Mouse (Mus musculus): ENCODE data around the gene Herpud1. TPM values are rescaled to one million over a fixed set of nuclear protein-coding genes. Genes with fewer than 3 reads are reported as not detected.

Gene Herpud1
- total and polyA plus RNA-seq, 3 experiments = 124 to 257 (median 206) TPM

- TF ChIP-seq GABPA (IDR thresholded peaks at IDR 0.05; ENCODE audit: insufficient replicate concordance, low read depth, low read length) = no peak
These were observed 53.5 kb downstream of the Herpud1 start (continued) for GRCm38 (mm10) chr8:94439691-94440090.

- Histone ChIP-seq H3K79me2 (replicated peaks; ENCODE audit: control insufficient read depth, extremely low read depth, insufficient read depth, poor library complexity, severe bottlenecking) (peaks cover 90% of the 10 kb centered on the region), H3K9me3 (replicated peaks; ENCODE audit: low read length) (no peaks in the 10 kb centered on the region), H3K4me3 (replicated peaks in 1 of 3; ENCODE audit: low read depth in 2 of 3, low read length in 2 of 3, poor library complexity in 1 of 3) (no peak overlapping the region), H3K9ac (ENCODE audit: insufficient read depth, low read depth) (peak overlapping the region; percentile 30), H3K27ac (ENCODE audit: insufficient read depth, low read depth) (0 out of 2 replicates have a peak overlapping the region, but pooled peaks have one; percentile 40), H3K4me2 (ENCODE audit: insufficient read depth, low read depth, poor library complexity, severe bottlenecking) (peak overlapping the region; percentile 58), H3K4me1 (ENCODE audit: control insufficient read depth in 1 of 2, insufficient read depth in 2 of 2) (peaks cover 29 to 79% of the 10 kb centered on the region in 2 experiments), H3K27me3 (replicated peaks) (no peaks in the 10 kb centered on the region), H3K36me3 (replicated peaks in 1 of 2; ENCODE audit: control insufficient read depth in 1 of 2, insufficient read depth in 1 of 2, low read length in 1 of 2) (peaks cover 6 to 27% of the 10 kb centered on the region in 2 experiments)
- dilution Hi-C loops (cut with MboI; ENCODE audit: extremely low pct_ligation_motif_present, extremely low pct_unique_long_range_greater_than_20kb, low sequenced_read_pairs) (no loop called here), in situ Hi-C loops (cut with MboI; ENCODE audit: low pct_ligation_motif_present, low pct_unique_long_range_greater_than_20kb, low sequenced_read_pairs) (no loop called here)
- TF ChIP-seq HCFC1 (IDR thresholded peaks at IDR 0.05; ENCODE audit: low read depth, low read length) = peak; percentile 77
- TF ChIP-seq RCOR1 (conservative IDR thresholded peaks at IDR 0.05; ENCODE audit: low read depth, low read length) = no peak
- peak; percentile 44; the same call in 1 of the 2 replicates for TF ChIP-seq NRF1 (IDR thresholded peaks at IDR 0.05; ENCODE audit: low read depth, low read length)
- no peak for TF ChIP-seq ZC3H11A (IDR thresholded peaks at IDR 0.05; ENCODE audit: low read depth, low read length)
- TF ChIP-seq SIN3A (IDR thresholded peaks at IDR 0.05; ENCODE audit: low read length) = no peak; the same call in 1 of the 2 replicates
- no peak for TF ChIP-seq POLR2AphosphoS2 (IDR thresholded peaks at IDR 0.05; ENCODE audit: low read depth, low read length)
- TF ChIP-seq SMC3 (IDR thresholded peaks at IDR 0.05; ENCODE audit: low read depth, low read length) = no peak
- TF ChIP-seq POLR2A (IDR thresholded peaks at IDR 0.05; ENCODE audit: low read depth, low read length) = no peak
- peak; percentile 59; the same call in 1 of the 2 replicates for TF ChIP-seq MAZ (IDR thresholded peaks at IDR 0.05; ENCODE audit: low read depth, low read length)
- TF ChIP-seq TBP (conservative IDR thresholded peaks at IDR 0.05; ENCODE audit: low read depth, low read length) = no peak
- no peak for TF ChIP-seq CTCF (conservative IDR thresholded peaks at IDR 0.05 in 1 of 2, IDR thresholded peaks at IDR 0.05 in 1 of 2; ENCODE audit: low read depth in 2 of 2, low read length in 2 of 2)
- no peak for TF ChIP-seq CHD1 (IDR thresholded peaks at IDR 0.05; ENCODE audit: low read depth, low read length)
- TF ChIP-seq NELFE (IDR thresholded peaks at IDR 0.05; ENCODE audit: low read depth, low read length) = no peak
- no peak for DNase-seq (ENCODE audit: extremely low read depth)
These were observed 54.2 kb downstream of the Herpud1 start for GRCm38 (mm10) chr8:94440389-94440788.

GRCm38 (mm10) chr8:94441686-94442085 is 55.4 kb downstream of the Herpud1 start:
- dilution Hi-C loops (cut with MboI; ENCODE audit: extremely low pct_ligation_motif_present, extremely low pct_unique_long_range_greater_than_20kb, low sequenced_read_pairs) (no loop called here), in situ Hi-C loops (cut with MboI; ENCODE audit: low pct_ligation_motif_present, low pct_unique_long_range_greater_than_20kb, low sequenced_read_pairs) (no loop called here)
- Histone ChIP-seq H3K27me3 (replicated peaks) (no peaks in the 10 kb centered on the region), H3K4me1 (ENCODE audit: control insufficient read depth in 1 of 2, insufficient read depth in 2 of 2) (peaks cover 31 to 87% of the 10 kb centered on the region in 2 experiments), H3K9me3 (replicated peaks; ENCODE audit: low read length) (no peaks in the 10 kb centered on the region), H3K9ac (ENCODE audit: insufficient read depth, low read depth) (peak overlapping the region; percentile 30; the same call in 1 of the 2 replicates), H3K79me2 (replicated peaks; ENCODE audit: control insufficient read depth, extremely low read depth, insufficient read depth, poor library complexity, severe bottlenecking) (peaks cover 82% of the 10 kb centered on the region), H3K4me3 (replicated peaks in 1 of 3; ENCODE audit: low read depth in 2 of 3, low read length in 2 of 3, poor library complexity in 1 of 3) (no peak overlapping the region), H3K27ac (ENCODE audit: insufficient read depth, low read depth) (peak overlapping the region; percentile 77), H3K4me2 (ENCODE audit: insufficient read depth, low read depth, poor library complexity, severe bottlenecking) (peak overlapping the region; percentile 58), H3K36me3 (replicated peaks in 1 of 2; ENCODE audit: control insufficient read depth in 1 of 2, insufficient read depth in 1 of 2, low read length in 1 of 2) (peaks cover 8 to 33% of the 10 kb centered on the region in 2 experiments)
- peak; percentile 61; the same call in 1 of the 2 replicates for TF ChIP-seq CHD2 (IDR thresholded peaks at IDR 0.05; ENCODE audit: low read length)
- TF ChIP-seq MEF2A (IDR thresholded peaks at IDR 0.05; ENCODE audit: borderline replicate concordance, low read depth, low read length) = peak; percentile 55; the same call in 1 of the 2 replicates
- TF ChIP-seq ETS1 (conservative IDR thresholded peaks at IDR 0.05; ENCODE audit: low read depth, low read length) = peak; percentile 59
- peak; percentile 79 for TF ChIP-seq TCF12 (IDR thresholded peaks at IDR 0.05; ENCODE audit: low read depth, low read length)
- peak; percentile 93 for TF ChIP-seq EP300 (IDR thresholded peaks at IDR 0.05; ENCODE audit: low read length)
- TF ChIP-seq UBTF (IDR thresholded peaks at IDR 0.05; ENCODE audit: low read depth, low read length) = no peak
- TF ChIP-seq JUN (IDR thresholded peaks at IDR 0.05; ENCODE audit: insufficient read depth, low read depth, low read length) = peak; percentile 69
- TF ChIP-seq POLR2AphosphoS2 (IDR thresholded peaks at IDR 0.05; ENCODE audit: low read depth, low read length) = no peak
- TF ChIP-seq JUND (conservative IDR thresholded peaks at IDR 0.05; ENCODE audit: low read depth, low read length) = peak; percentile 51
- TF ChIP-seq IRF4 (IDR thresholded peaks at IDR 0.05; ENCODE audit: low read depth, low read length) = peak; percentile 83
- peak; percentile 69 for DNase-seq (ENCODE audit: extremely low read depth)
